Mouse (Mus musculus) embryonic facial prominence, embryonic 13.5 days (tissue): ENCODE measurements around the gene Prkd2. TPM values are rescaled to one million over a fixed set of nuclear protein-coding genes. Genes with fewer than 3 reads are reported as not detected.

ENCODE experiments used
- ATAC-seq: fragments of 200-750 bp; cut with Nextera tagmentation; 2 replicates; pipeline ENCODE4 v1.8.0; 2017; ENCODE audit warnings: low read depth; ENCODE audit not compliant: insufficient number of reproducible peaks, insufficient read depth, low FRiP score, low TSS enrichment
- H3K27ac ChIP-seq: fragments of 300-500 bp; sonication (generic); 2 replicates; pipeline ENCODE4 v1.5.1; 2015; ENCODE audit warnings: moderate library complexity, mild to moderate bottlenecking, inconsistent platforms
- H3K27me3 ChIP-seq: fragments of 300-500 bp; sonication (generic); 2 replicates; pipeline ENCODE4 v1.6.1; 2015; ENCODE audit warnings: mild to moderate bottlenecking, inconsistent platforms
- H3K36me3 ChIP-seq: fragments of 300-500 bp; sonication (generic); 2 replicates; pipeline ENCODE4 v1.6.1; 2015; ENCODE audit warnings: mild to moderate bottlenecking, inconsistent platforms
- H3K4me1 ChIP-seq: fragments of 300-500 bp; sonication (generic); 2 replicates; pipeline ENCODE4 v1.6.1; 2015; ENCODE audit warnings: inconsistent platforms
- H3K4me2 ChIP-seq: fragments of 300-500 bp; sonication (generic); 2 replicates; pipeline ENCODE4 v1.6.1; 2015; ENCODE audit warnings: moderate library complexity, mild to moderate bottlenecking, inconsistent platforms
- H3K4me3 ChIP-seq: fragments of 300-500 bp; sonication (generic); 2 replicates; pipeline ENCODE4 v1.5.1; 2015; ENCODE audit warnings: mild to moderate bottlenecking, inconsistent platforms
- H3K9ac ChIP-seq: fragments of 300-500 bp; sonication (generic); 2 replicates; pipeline ENCODE4 v1.6.1; 2015; ENCODE audit warnings: mild to moderate bottlenecking, inconsistent platforms
- H3K9me3 ChIP-seq: fragments of 300-500 bp; sonication (generic); 2 replicates; pipeline ENCODE4 v1.6.1; 2016; ENCODE audit warnings: inconsistent platforms
- WGBS: fragments of 180-500 bp; shearing (Covaris S2); methylation state at CpG from one replicate; pipeline ENCODE4 v1.1.7; 2015; ENCODE audit warnings: mixed read lengths; 5-methylcytosine and 5-hydroxymethylcytosine counted together
- polyA plus RNA-seq: library from polyadenylated mRNA; unstranded; fragments of >200 nt; fragmentation: Nextera tagmentation; extraction: Ambion mirVana; gene quantifications from 2 replicates; pipeline ENCODE4 v1.2.1, GENCODE M21; 2015

Prkd2 gene
- 20.5 and 20.8 TPM in 2 replicates for polyA plus RNA-seq

- Histone ChIP-seq H3K4me3 (peak within 1 kb of the TSS; percentile 63), H3K9me3 (no peaks in the 10 kb centered on the region), H3K4me1 (peaks cover 35% of the 10 kb centered on the region), H3K4me2 (peak within 1 kb of the TSS; percentile 94), H3K36me3 (peaks cover 41% of the 10 kb centered on the region), H3K9ac (peak within 1 kb of the TSS; percentile 87), H3K27ac (peak within 1 kb of the TSS; percentile 90), H3K27me3 (no peaks in the 10 kb centered on the region)
- WGBS, result 1% methylated on average over 32 of the region's 32 CpGs
- ATAC-seq, result peak; percentile 69
Observed at GRCm38 (mm10) chr7:16842645-16843063, at the start of gene Prkd2. Gene Prkd2, plus strand, starts transcription at chr7:16842902.

DNA sequence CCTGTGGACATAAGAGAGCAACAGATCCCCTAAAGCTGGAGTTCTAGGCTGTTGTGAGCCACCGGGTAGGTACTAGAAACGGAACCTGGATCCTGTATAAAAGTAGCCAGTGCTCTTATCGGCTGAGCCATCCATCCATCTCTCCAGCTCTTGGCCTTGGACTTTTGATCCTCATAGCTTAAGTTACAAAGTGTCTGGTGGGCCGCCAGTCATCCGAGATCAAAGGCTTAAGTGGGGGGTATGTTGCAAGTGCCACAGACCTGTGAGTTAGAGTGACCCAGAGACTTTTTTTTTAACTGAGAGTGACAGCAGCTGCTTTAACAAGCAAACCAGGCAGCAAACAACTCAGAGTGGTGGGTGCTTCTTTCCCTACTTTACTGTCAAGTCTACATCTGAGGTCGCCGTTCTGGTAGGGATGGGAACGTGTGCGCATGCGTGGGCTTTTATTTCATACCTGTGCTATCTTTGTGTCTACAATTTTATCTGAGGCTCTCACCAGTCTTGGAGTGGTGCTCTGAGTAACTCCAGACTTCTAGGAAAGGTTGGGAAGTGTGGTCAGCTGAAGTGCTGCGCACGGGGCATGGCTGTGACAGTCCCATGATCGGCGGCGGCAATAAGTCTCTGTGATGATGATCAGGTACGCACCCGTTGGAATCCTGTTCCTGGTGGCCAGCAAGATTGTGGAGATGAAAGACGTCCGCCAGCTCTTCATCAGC, 49.5 kb upstream of the Prkd2 start:
- Histone ChIP-seq H3K9me3 (no peaks in the 10 kb centered on the region), H3K27me3 (no peaks in the 10 kb centered on the region), H3K9ac (no peak overlapping the region), H3K27ac (no peak overlapping the region), H3K4me3 (no peak overlapping the region), H3K4me1 (no peaks in the 10 kb centered on the region), H3K36me3 (peaks cover 42% of the 10 kb centered on the region), H3K4me2 (no peak overlapping the region)
- ATAC-seq, result no peak
- WGBS, result 88% methylated on average over 19 of the region's 19 CpGs

DNA sequence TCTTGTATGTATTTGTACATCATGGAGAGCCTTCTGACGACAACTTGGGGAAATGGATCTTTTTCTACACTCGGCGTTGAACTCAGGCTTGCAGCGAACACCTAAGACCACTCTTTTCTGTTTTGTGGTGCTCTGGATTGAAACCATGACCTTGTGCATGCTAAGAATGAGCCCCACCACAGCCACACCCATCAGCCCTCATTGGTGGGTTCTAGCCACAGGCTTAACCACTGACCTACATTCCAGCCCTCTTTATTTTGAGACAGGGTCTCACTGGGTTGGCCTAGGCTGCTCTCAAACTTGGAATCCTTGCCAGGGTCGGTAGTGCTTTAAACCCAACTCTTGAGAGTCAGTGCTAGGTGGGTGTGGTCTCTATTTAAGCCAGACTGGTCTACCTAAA, 47.8 kb upstream of the Prkd2 start:
- H3K36me3 ChIP-seq, result peaks cover 46% of the 10 kb centered on the region
- no peak for ATAC-seq
- H3K4me3 ChIP-seq, result no peak overlapping the region
- H3K9ac ChIP-seq, result no peak overlapping the region
- no peak overlapping the region for H3K27ac ChIP-seq
- no peaks in the 10 kb centered on the region for H3K27me3 ChIP-seq
- no peak overlapping the region for H3K4me2 ChIP-seq
- H3K4me1 ChIP-seq, result no peaks in the 10 kb centered on the region
- 81% methylated on average over 5 of the region's 5 CpGs for WGBS
- no peaks in the 10 kb centered on the region for H3K9me3 ChIP-seq

- H3K27me3 ChIP-seq, result no peaks in the 10 kb centered on the region
- no peak overlapping the region for H3K4me2 ChIP-seq
- no peak overlapping the region for H3K27ac ChIP-seq
- no peak for ATAC-seq
- H3K4me1 ChIP-seq, result 0 out of 2 replicates have a peak, but pooled peaks cover under 1% of the 10 kb centered on the region
- WGBS, result 33% methylated on average over 8 of the region's 8 CpGs
- H3K9me3 ChIP-seq, result 0 out of 2 replicates have a peak, but pooled peaks cover 3% of the 10 kb centered on the region
- H3K9ac ChIP-seq, result no peak overlapping the region
- H3K4me3 ChIP-seq, result no peak overlapping the region
- H3K36me3 ChIP-seq, result peaks cover 32% of the 10 kb centered on the region
Observed at GRCm38 (mm10) chr7:16804409-16805028, 38.2 kb upstream of the Prkd2 start.

GRCm38 (mm10) chr7:16807936-16808335, 34.8 kb upstream of the Prkd2 start:
- peaks cover 20% of the 10 kb centered on the region for H3K4me1 ChIP-seq
- peaks cover 29% of the 10 kb centered on the region for H3K27me3 ChIP-seq
- no peak overlapping the region for H3K4me2 ChIP-seq
- peaks cover 33% of the 10 kb centered on the region for H3K36me3 ChIP-seq
- ATAC-seq, result no peak
- 90% methylated on average over 9 of the region's 9 CpGs for WGBS
- H3K9ac ChIP-seq, result no peak overlapping the region
- H3K9me3 ChIP-seq, result 0 out of 2 replicates have a peak, but pooled peaks cover 3% of the 10 kb centered on the region
- no peak overlapping the region for H3K4me3 ChIP-seq
- H3K27ac ChIP-seq, result no peak overlapping the region

DNA sequence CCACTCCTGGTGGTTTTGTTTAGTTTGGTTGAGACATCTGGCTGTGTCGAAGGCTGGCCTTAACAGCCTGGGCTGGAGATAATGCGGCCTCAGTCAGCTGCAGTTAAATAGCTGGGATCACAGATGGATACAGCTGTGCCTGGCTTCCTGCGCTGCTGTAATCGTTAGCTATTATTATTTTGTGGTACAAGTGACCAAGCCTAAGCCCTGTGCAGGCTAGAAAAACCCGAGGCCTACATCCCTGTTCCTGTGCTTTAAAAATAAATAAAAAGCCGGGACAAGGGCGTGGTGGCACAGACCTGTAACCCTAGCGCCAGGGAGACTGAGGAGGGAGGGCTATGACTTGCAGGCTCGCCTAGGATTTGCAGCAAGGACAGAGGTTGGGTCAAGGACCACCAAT, 34.1 kb upstream of the Prkd2 start:
- H3K9me3 ChIP-seq, result 0 out of 2 replicates have a peak, but pooled peaks cover 3% of the 10 kb centered on the region
- no peak overlapping the region for H3K4me2 ChIP-seq
- H3K9ac ChIP-seq, result no peak overlapping the region
- H3K4me3 ChIP-seq, result no peak overlapping the region
- H3K27ac ChIP-seq, result no peak overlapping the region
- H3K36me3 ChIP-seq, result peaks cover 40% of the 10 kb centered on the region
- peaks cover 29% of the 10 kb centered on the region for H3K27me3 ChIP-seq
- ATAC-seq, result no peak
- H3K4me1 ChIP-seq, result peaks cover 20% of the 10 kb centered on the region
- 81% methylated on average over 9 of the region's 9 CpGs for WGBS

DNA sequence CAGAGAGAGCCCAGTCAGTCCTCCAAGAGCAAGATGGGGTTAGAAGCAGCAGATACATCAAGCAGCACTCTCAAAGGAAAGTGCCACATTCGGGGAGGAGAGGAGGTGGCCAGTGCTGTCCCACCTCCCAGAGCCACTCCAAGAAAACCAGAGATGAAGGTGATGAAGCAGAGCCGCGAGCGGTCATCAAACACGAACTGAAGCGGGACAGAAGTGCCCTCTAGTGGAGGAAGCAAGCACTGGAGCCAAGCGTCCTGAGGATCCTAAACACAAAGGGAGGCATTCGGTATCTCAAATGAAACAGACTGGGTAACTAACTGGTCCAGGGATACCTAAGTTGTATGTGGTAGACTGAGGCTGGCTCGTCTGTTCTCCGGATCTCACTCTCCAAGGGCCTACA, 33.0 kb upstream of the Prkd2 start:
- Histone ChIP-seq H3K9ac (no peak overlapping the region), H3K36me3 (peaks cover 45% of the 10 kb centered on the region)
- no peak for ATAC-seq

DNA sequence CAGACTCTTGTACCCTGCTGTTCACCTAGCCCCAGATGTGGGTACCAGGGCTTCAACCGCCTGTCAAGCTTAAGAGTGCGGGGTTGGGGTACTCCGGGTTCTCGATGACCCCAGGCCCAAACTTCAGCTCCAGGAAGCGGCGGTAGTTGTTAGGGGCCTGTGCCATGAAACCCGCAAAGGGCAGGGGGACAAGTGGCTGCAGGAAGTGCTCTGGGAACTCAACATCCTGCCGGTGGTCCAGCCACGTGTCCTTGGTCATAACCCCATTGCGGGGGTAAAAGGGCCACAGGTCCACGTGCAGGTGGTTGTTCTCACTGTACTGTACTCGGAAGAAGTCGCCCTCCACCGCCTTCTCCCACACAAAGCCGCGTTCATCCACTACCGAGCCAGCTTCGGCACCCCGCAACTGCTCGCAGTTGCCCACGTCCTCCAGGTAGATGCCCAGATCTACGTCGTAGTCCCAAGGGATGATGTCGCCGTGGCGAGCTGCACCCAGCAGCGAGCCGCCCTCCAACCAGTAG, 32.2 kb upstream of the Prkd2 start:
- 44% methylated on average over 28 of the region's 28 CpGs for WGBS
- ATAC-seq, result no peak
- H3K9ac ChIP-seq, result peak overlapping the region; percentile 73; the same call in 1 of the 2 replicates
- peak overlapping the region; percentile 55 for H3K4me3 ChIP-seq
- H3K36me3 ChIP-seq, result peaks cover 45% of the 10 kb centered on the region
- H3K4me1 ChIP-seq, result peaks cover 28% of the 10 kb centered on the region
- no peak overlapping the region for H3K27ac ChIP-seq
- H3K4me2 ChIP-seq, result peak overlapping the region; percentile 99
- H3K9me3 ChIP-seq, result 0 out of 2 replicates have a peak, but pooled peaks cover 3% of the 10 kb centered on the region
- H3K27me3 ChIP-seq, result peaks cover 29% of the 10 kb centered on the region

More for the DNA sequence above, 33.0 kb upstream of the Prkd2 start:
- Histone ChIP-seq H3K4me1 (peaks cover 21% of the 10 kb centered on the region), H3K27ac (no peak overlapping the region), H3K4me3 (no peak overlapping the region), H3K27me3 (peaks cover 29% of the 10 kb centered on the region), H3K4me2 (no peak overlapping the region), H3K9me3 (0 out of 2 replicates have a peak, but pooled peaks cover 3% of the 10 kb centered on the region)
- WGBS, result 28% methylated on average over 10 of the region's 10 CpGs

DNA sequence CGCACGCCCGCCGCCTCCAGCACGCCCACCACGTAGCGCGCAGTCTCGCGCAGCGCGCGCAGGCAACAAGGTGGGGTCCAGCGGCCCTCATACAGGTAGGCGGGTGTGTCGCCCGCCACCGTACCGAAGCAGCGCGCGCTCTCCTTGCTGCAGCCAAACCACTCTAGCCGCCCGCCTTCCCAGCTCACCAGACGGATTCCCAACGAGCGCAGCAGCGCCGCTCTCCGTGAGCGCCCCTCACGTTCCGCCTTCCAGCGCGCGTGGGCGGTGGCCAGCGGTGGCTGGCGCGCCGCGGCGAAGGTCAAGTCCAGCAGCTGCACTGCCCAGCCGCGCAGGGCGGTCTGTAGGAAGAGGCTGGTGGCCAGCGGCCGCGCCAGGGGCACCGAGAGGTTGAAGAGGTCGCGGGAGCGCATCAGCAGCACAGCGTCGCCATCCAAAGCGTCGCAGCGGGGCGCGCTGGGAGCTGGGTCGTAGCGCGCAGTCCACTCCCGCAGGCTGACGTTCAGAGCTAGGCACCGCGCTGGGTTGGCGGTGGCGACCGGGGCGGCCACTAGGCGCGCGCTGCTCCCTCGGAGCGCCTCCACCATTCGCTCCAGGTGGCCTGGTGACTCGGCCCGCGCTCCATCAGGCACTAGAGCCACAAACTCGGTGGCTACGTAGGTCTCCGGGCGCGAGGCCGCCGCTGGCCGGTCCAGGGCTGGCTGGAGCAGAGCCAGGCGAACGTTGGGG, 31.6 kb upstream of the Prkd2 start:
- Histone ChIP-seq H3K27me3 (peaks cover 29% of the 10 kb centered on the region), H3K4me1 (peaks cover 32% of the 10 kb centered on the region), H3K9me3 (0 out of 2 replicates have a peak, but pooled peaks cover 3% of the 10 kb centered on the region), H3K27ac (no peak overlapping the region), H3K36me3 (peaks cover 45% of the 10 kb centered on the region), H3K4me3 (peak overlapping the region; percentile 55), H3K4me2 (peak overlapping the region; percentile 99), H3K9ac (peak overlapping the region; percentile 73)
- 3% methylated on average over 79 of the region's 90 CpGs for WGBS
- peak; percentile 23; the same call in 1 of the 2 replicates for ATAC-seq

- Histone ChIP-seq H3K4me2 (peak overlapping the region; percentile 99), H3K27me3 (peaks cover 29% of the 10 kb centered on the region), H3K9ac (peak overlapping the region; percentile 73), H3K9me3 (0 out of 2 replicates have a peak, but pooled peaks cover 3% of the 10 kb centered on the region), H3K4me3 (peak overlapping the region; percentile 55), H3K36me3 (peaks cover 40% of the 10 kb centered on the region), H3K27ac (no peak overlapping the region), H3K4me1 (peaks cover 32% of the 10 kb centered on the region)
- no peak for ATAC-seq
- 13% methylated on average over 17 of the region's 17 CpGs for WGBS
Observed at GRCm38 (mm10) chr7:16811649-16812070, 31.0 kb upstream of the Prkd2 start.

DNA sequence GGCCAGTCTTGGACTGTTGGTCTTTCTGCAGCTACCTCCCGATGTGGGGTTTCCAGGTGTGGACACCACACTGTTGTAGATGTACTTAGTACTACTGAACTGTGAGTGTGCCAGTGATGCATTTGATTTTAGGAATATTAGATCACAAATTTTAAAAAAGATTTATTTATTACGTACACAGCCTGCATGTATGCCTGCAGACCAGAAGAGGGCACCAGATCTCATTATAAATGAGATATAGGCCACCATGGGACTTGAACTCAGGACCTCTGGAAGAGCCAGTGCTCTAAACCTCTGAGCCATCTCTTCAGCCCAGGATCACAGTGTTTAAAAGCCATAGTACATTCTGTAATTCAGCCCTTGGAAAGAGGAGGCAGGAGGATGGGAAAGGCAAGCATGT, 30.2 kb upstream of the Prkd2 start:
- Histone ChIP-seq H3K9ac (no peak overlapping the region), H3K27me3 (peaks cover 29% of the 10 kb centered on the region), H3K36me3 (peaks cover 32% of the 10 kb centered on the region), H3K4me3 (no peak overlapping the region), H3K9me3 (0 out of 2 replicates have a peak, but pooled peaks cover under 1% of the 10 kb centered on the region), H3K27ac (no peak overlapping the region), H3K4me2 (no peak overlapping the region), H3K4me1 (peaks cover 37% of the 10 kb centered on the region)
- no peak for ATAC-seq
- WGBS, result 70% methylated on average over 2 of the region's 2 CpGs
